Mouse (Mus musculus): ENCODE results near the gene Cir1. TPM values are rescaled to one million over a fixed set of nuclear protein-coding genes. Genes with fewer than 3 reads are reported as not detected.
A peak's percentile ranks its signal among the peaks of the same experiment; 100 is the strongest.

The Cir1 gene
- polyA plus RNA-seq, 1 experiment from 2014 or later: 21.0 TPM

DNA sequence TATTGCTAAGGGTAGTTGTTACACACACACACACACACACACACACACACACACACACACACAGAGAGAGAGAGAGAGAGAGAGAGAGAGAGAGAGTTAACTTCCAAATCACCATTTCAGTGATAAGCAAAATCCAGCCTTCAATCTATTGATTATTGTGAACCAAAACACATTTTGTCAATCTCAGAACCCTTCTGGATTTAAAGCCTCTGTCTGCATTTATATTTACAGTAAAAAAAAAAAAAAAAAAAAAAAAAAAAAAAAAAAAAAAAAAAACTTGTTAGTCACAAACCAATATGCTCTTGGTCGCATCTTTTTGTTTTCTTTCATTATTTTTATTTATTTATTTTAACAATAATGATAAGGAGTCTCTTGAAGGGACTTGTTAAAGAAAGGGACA is 45.9 kb downstream of the Cir1 start:
- no peak overlapping the region for H3K4me2 ChIP-seq (ENCODE audit: low read depth)
- peaks cover 13% of the 10 kb centered on the region for H3K4me1 ChIP-seq (ENCODE audit: control insufficient read depth, insufficient read depth, low read length)
- H3K4me3 ChIP-seq (ENCODE audit: low read depth, low read length): no peak overlapping the region
- DNase-seq (ENCODE audit: low spot score) (no peak), ATAC-seq (ENCODE audit: insufficient read depth, low FRiP score, low TSS enrichment) (no peak)
- H3K9ac ChIP-seq (ENCODE audit: low read length): no peak overlapping the region
- H3K27me3 ChIP-seq (ENCODE audit: control insufficient read depth, insufficient read depth, low read length): peaks cover 89% of the 10 kb centered on the region
- no peaks in the 10 kb centered on the region for H3K36me3 ChIP-seq (ENCODE audit: control insufficient read depth, insufficient read depth, low read length)
- no peak overlapping the region for H3K27ac ChIP-seq (ENCODE audit: low read depth, low read length)
- no peaks in the 10 kb centered on the region for H3K9me3 ChIP-seq (ENCODE audit: control insufficient read depth, low read length)
- WGBS: 48% methylated on average over 1 of the region's 1 CpGs

GRCm38 (mm10) chr2:73266011-73266410 is 46.5 kb downstream of the Cir1 start:
- no peak overlapping the region for H3K9ac ChIP-seq (ENCODE audit: low read length)
- no peak overlapping the region for H3K27ac ChIP-seq (ENCODE audit: low read depth, low read length)
- H3K4me3 ChIP-seq (ENCODE audit: low read depth, low read length): no peak overlapping the region
- WGBS: 3% methylated on average over 5 of the region's 5 CpGs
- peaks cover 7% of the 10 kb centered on the region for H3K4me1 ChIP-seq (ENCODE audit: control insufficient read depth, insufficient read depth, low read length)
- H3K36me3 ChIP-seq (ENCODE audit: control insufficient read depth, insufficient read depth, low read length): no peaks in the 10 kb centered on the region
- H3K27me3 ChIP-seq (ENCODE audit: control insufficient read depth, insufficient read depth, low read length): peaks cover 84% of the 10 kb centered on the region
- no peak overlapping the region for H3K4me2 ChIP-seq (ENCODE audit: low read depth)
- DNase-seq (ENCODE audit: low spot score): no peak
- ATAC-seq (ENCODE audit: insufficient read depth, low FRiP score, low TSS enrichment): no peak
- no peaks in the 10 kb centered on the region for H3K9me3 ChIP-seq (ENCODE audit: control insufficient read depth, low read length)

DNA sequence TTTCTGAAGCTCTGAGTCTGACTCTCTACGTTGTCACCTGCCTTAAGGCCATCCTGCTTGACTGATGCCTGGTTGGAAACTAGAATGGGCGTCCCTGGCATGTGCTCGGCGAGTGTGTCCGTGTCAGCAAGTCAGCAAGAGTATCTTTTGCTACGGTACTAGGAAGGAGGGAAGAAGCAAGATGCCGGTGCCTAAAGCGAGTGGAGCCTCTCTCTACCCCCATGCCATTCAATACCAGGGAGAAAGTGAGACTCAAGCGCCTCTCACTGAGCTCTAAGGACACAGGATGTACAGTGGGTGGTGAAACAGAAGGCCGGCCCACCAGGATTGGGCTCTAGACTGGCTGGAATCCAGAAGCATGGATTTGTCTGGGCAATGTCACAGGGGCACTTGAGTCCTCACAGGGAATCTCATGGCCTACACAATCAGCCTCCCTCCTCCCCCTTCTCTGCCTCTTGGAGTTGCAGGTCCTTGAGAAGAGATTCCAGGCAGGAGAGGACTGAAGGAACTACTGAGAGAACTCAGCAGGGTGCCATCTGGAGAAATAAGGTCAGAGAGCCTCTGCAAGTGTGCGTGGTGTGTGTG is 47.8 kb downstream of the Cir1 start:
- Histone ChIP-seq H3K27me3 (ENCODE audit: control insufficient read depth, insufficient read depth, low read length) (peaks cover 71% of the 10 kb centered on the region), H3K9me3 (ENCODE audit: control insufficient read depth, low read length) (no peaks in the 10 kb centered on the region), H3K4me2 (ENCODE audit: low read depth) (peak overlapping the region; percentile 39; the same call in 1 of the 2 replicates), H3K9ac (ENCODE audit: low read length) (no peak overlapping the region), H3K4me1 (ENCODE audit: control insufficient read depth, insufficient read depth, low read length) (peaks cover 5% of the 10 kb centered on the region; the same call in 1 of the 2 replicates), H3K27ac (ENCODE audit: low read depth, low read length) (no peak overlapping the region), H3K36me3 (ENCODE audit: control insufficient read depth, insufficient read depth, low read length) (no peaks in the 10 kb centered on the region), H3K4me3 (ENCODE audit: low read depth, low read length) (no peak overlapping the region; the same call in 1 of the 2 replicates)
- ATAC-seq (ENCODE audit: insufficient read depth, low FRiP score, low TSS enrichment) (no peak), DNase-seq (ENCODE audit: low spot score) (no peak)
- 7% methylated on average over 11 of the region's 11 CpGs for WGBS

DNA sequence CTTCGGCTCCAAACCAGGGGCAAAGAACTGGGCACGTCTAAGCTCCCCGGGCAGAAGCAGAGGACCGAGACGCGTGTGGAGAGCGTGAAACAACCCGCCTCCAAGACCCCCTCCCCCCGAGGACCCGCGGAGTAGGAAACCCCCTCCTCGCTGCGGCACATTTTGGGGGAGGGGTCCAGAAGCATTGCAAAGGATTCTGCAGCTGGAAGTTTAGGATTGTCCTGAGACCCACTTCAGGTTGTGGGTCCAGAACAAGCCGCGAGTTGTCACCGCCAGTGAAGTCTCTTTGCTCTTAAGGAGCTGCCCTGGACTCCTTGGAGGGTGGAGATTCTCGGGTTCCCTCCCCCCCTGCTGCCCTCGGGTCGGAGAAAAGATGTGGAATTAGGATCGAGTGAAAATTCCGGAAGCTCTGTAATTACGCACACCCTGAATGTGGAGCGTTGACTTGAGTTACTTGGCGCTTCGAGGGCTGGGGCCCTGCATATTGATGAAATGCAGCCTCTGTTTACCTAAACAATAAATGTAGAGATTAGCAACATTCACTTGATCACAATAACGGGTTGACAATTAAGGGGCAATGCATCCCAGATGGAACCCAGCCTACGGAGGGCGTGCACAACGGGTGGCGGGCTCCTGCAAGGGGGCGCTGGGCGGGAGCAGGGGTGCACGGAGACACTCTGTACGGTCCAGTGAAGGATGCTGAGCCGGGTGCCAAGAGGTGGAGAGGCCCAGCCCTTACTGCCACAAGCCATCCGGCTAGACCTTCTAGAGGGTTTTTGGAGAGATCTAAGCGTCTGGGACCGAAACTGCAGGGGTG is 48.5 kb downstream of the Cir1 start:
- Histone ChIP-seq H3K36me3 (ENCODE audit: control insufficient read depth, insufficient read depth, low read length) (no peaks in the 10 kb centered on the region), H3K9me3 (ENCODE audit: control insufficient read depth, low read length) (no peaks in the 10 kb centered on the region), H3K4me1 (ENCODE audit: control insufficient read depth, insufficient read depth, low read length) (peaks cover 5% of the 10 kb centered on the region; the same call in 1 of the 2 replicates), H3K9ac (ENCODE audit: low read length) (no peak overlapping the region), H3K27me3 (ENCODE audit: control insufficient read depth, insufficient read depth, low read length) (peaks cover 67% of the 10 kb centered on the region), H3K4me2 (ENCODE audit: low read depth) (peak overlapping the region; percentile 39), H3K4me3 (ENCODE audit: low read depth, low read length) (peak overlapping the region; percentile 20), H3K27ac (ENCODE audit: low read depth, low read length) (no peak overlapping the region)
- DNase-seq (ENCODE audit: low spot score) (peak; percentile 54), ATAC-seq (ENCODE audit: insufficient read depth, low FRiP score, low TSS enrichment) (no peak)
- 1% methylated on average over 38 of the region's 38 CpGs for WGBS

DNA sequence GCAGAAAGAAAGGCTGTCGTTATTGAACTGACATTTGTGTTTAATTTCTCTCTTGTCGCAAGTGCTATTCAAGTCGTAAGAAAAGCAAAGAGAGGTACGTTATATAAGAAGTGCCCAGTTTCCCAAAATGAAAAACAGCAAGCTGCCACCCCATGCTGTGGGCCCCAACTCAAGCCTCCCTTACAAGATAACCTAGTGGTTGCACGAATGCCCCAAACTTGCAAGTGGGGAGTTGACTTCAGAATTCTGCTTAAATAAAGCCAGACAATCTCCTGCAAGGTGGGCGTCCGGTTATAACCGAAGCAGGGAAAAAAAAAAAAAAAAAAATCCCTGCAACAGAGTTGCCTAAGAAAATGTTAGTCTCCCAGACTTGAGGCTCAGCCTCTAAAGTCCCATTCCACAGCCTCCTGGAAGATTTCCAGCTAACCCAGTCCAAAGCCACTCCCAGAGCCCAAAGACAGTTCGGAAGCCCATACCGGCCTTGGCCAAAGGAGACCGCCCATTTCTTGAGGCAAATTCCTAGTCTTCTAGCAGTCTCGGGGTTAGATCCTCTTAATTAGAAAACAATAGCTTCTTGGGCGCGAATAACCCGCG is 49.2 kb downstream of the Cir1 start:
- Histone ChIP-seq H3K27ac (ENCODE audit: low read depth, low read length) (no peak overlapping the region), H3K9ac (ENCODE audit: low read length) (no peak overlapping the region), H3K27me3 (ENCODE audit: control insufficient read depth, insufficient read depth, low read length) (peaks cover 61% of the 10 kb centered on the region), H3K4me3 (ENCODE audit: low read depth, low read length) (peak overlapping the region; percentile 20), H3K4me1 (ENCODE audit: control insufficient read depth, insufficient read depth, low read length) (peaks cover 5% of the 10 kb centered on the region; the same call in 1 of the 2 replicates), H3K36me3 (ENCODE audit: control insufficient read depth, insufficient read depth, low read length) (no peaks in the 10 kb centered on the region), H3K4me2 (ENCODE audit: low read depth) (peak overlapping the region; percentile 39), H3K9me3 (ENCODE audit: control insufficient read depth, low read length) (no peaks in the 10 kb centered on the region)
- 6% methylated on average over 16 of the region's 16 CpGs for WGBS
- ATAC-seq (ENCODE audit: insufficient read depth, low FRiP score, low TSS enrichment) (no peak), DNase-seq (ENCODE audit: low spot score) (no peak)

DNA sequence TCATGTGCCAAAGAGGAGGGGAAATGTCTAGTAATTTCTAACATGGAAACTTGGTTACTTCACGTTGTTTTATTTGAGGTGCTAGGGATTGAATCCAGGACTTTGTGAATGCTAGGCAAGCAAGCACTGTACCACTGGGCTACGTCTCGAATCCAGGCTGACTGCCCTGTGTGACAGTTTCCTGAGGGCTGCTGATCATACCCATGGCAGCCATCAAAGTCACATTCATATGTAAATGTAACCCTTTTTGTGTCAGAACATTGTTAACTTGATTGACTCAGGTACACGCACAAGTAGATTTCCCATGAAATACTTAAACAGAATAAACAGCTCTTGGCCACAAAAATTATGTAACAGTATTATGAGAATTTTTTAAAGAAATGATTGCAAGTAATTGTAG is 63.8 kb downstream of the Cir1 start:
- H3K4me1 ChIP-seq (ENCODE audit: control insufficient read depth, insufficient read depth, low read length): no peaks in the 10 kb centered on the region

DNA sequence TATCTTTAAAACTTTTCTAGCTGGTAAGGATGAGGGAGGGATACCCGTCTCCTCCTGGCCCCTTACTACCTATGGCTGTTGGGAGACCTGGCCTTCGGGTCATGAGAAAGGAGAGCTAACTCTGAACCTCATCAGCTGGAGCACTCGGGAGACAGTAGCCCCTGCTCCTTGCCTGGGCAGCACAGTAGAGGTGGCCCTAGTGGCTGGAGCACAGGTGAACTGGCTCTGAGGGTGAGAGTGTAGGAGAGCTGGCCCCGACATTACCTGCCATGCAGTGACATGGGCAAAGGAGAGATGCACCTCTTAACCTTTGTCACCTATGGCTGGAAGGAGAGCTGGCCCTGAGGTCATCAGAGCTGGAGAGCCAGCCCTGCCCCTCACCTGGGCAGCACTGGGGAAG is 71.2 kb downstream of the Cir1 start:
- 76% methylated on average over 4 of the region's 4 CpGs for WGBS
- Histone ChIP-seq H3K27ac (ENCODE audit: low read depth, low read length) (no peak overlapping the region), H3K27me3 (ENCODE audit: control insufficient read depth, insufficient read depth, low read length) (no peaks in the 10 kb centered on the region), H3K4me3 (ENCODE audit: low read depth, low read length) (no peak overlapping the region), H3K4me2 (ENCODE audit: low read depth) (no peak overlapping the region), H3K9me3 (ENCODE audit: control insufficient read depth, low read length) (no peaks in the 10 kb centered on the region), H3K9ac (ENCODE audit: low read length) (no peak overlapping the region), H3K36me3 (ENCODE audit: control insufficient read depth, insufficient read depth, low read length) (no peaks in the 10 kb centered on the region), H3K4me1 (ENCODE audit: control insufficient read depth, insufficient read depth, low read length) (no peaks in the 10 kb centered on the region)
- ATAC-seq (ENCODE audit: insufficient read depth, low FRiP score, low TSS enrichment) (no peak), DNase-seq (ENCODE audit: low spot score) (no peak)

More for the DNA sequence above, 63.8 kb downstream of the Cir1 start:
- Histone ChIP-seq H3K27ac (ENCODE audit: low read depth, low read length) (no peak overlapping the region), H3K9me3 (ENCODE audit: control insufficient read depth, low read length) (no peaks in the 10 kb centered on the region), H3K36me3 (ENCODE audit: control insufficient read depth, insufficient read depth, low read length) (no peaks in the 10 kb centered on the region), H3K27me3 (ENCODE audit: control insufficient read depth, insufficient read depth, low read length) (no peaks in the 10 kb centered on the region), H3K9ac (ENCODE audit: low read length) (no peak overlapping the region), H3K4me3 (ENCODE audit: low read depth, low read length) (no peak overlapping the region), H3K4me2 (ENCODE audit: low read depth) (no peak overlapping the region)
- DNase-seq (ENCODE audit: low spot score): no peak
- WGBS: 55% methylated on average over 4 of the region's 4 CpGs
- no peak for ATAC-seq (ENCODE audit: insufficient read depth, low FRiP score, low TSS enrichment)

Measured in neural tube, embryonic 11.5 days (tissue).